Comparison of ENCODE assay signal across 8 mouse cellular contexts in genomic region chr6:72598791-72599557, GRCm38 (mm10). TPM values are rescaled to one million over a fixed set of nuclear protein-coding genes. Genes with fewer than 3 reads are reported as not detected.
A peak's percentile ranks its signal among the peaks of the same experiment; 100 is the strongest.
DNase-seq lines count a peak whose midpoint lies in the region; ATAC-seq lines count a peak whose summit lies in the region.

No protein-coding gene starts in this region.

- H3K4me2 ChIP-seq in kidney, embryonic 16.5 days (replicated peaks; ENCODE audit: low read depth, low read length): peak overlapping the region; percentile 87

- H3K9me3 ChIP-seq in heart, embryonic 10.5 days: no peaks in the 10 kb centered on the region
- no peaks in the 10 kb centered on the region for H3K9me3 ChIP-seq in kidney, embryonic 16.5 days (ENCODE audit: low read length)

- H3K79me2 ChIP-seq in macrophage (ENCODE audit: inconsistent target): no peaks in the 10 kb centered on the region

- H3K9ac ChIP-seq in kidney, embryonic 16.5 days (replicated peaks; ENCODE audit: low read length): peak overlapping the region; percentile 77

- WGBS in heart, embryonic 10.5 days: 50% methylated on average over 12 of the region's 12 CpGs
- 37% methylated on average over 12 of the region's 12 CpGs for WGBS in kidney, embryonic 16.5 days
- 53% methylated on average over 12 of the region's 12 CpGs for WGBS in macrophage (ENCODE audit: missing documents)

- no peaks in the 10 kb centered on the region for H3K27me3 ChIP-seq in heart, embryonic 10.5 days (ENCODE audit: insufficient read depth, poor library complexity, severe bottlenecking)
- H3K27me3 ChIP-seq in kidney, embryonic 16.5 days (ENCODE audit: insufficient read depth, low read length): no peaks in the 10 kb centered on the region

- peak; percentile 32 for ATAC-seq in kidney, embryonic 16.5 days (ENCODE audit: low FRiP score, low TSS enrichment)
- ATAC-seq in granulocyte monocyte progenitor cell, adult 5-6 weeks (replicated peaks; ENCODE audit: poor library complexity, severe bottlenecking): no peak

- H3K4me1 ChIP-seq in heart, embryonic 10.5 days: peaks cover 12% of the 10 kb centered on the region
- H3K4me1 ChIP-seq in kidney, embryonic 16.5 days (ENCODE audit: insufficient read depth, low read length): peaks cover 20% of the 10 kb centered on the region

- H3K36me3 ChIP-seq in heart, embryonic 10.5 days: peaks cover 5% of the 10 kb centered on the region
- H3K36me3 ChIP-seq in kidney, embryonic 16.5 days (ENCODE audit: insufficient read depth, low read length): peaks cover 6% of the 10 kb centered on the region; the same call in 1 of the 2 replicates
- no peaks in the 10 kb centered on the region for H3K36me3 ChIP-seq in macrophage (ENCODE audit: inconsistent target)

- peak overlapping the region; percentile 67 for H3K4me3 ChIP-seq in heart, embryonic 10.5 days
- peak overlapping the region; percentile 56 for H3K4me3 ChIP-seq in kidney, embryonic 16.5 days (ENCODE audit: low read length)
- peak overlapping the region; percentile 88 for H3K4me3 ChIP-seq in macrophage (ENCODE audit: inconsistent target)

- peak; percentile 69 to 74 for DNase-seq in right cerebral cortex, postnatal 10 days (ENCODE audit: low spot score in 2 of 2)
- no peak for DNase-seq in right cerebral cortex, postnatal 36 days (ENCODE audit: low spot score in 2 of 2)
- peak; percentile 71 for DNase-seq in cerebellum, adult 11-12 months
- DNase-seq in heart, embryonic 10.5 days (ENCODE audit: low spot score): no peak
- DNase-seq in spleen, postnatal 14 days (ENCODE audit: low spot score in 2 of 2): no peak

- H3K27ac ChIP-seq in heart, embryonic 10.5 days: peak overlapping the region; percentile 90
- peak overlapping the region; percentile 85 for H3K27ac ChIP-seq in kidney, embryonic 16.5 days (ENCODE audit: low read length)
- H3K27ac ChIP-seq in macrophage: peak overlapping the region; percentile 37

RNA-seq across cellular contexts. Expression of gene Retsat, which starts 0.7 kb away (rescaled TPM):
- polyA plus RNA-seq in heart, embryonic 10.5 days (2016; fragmentation: Nextera tagmentation; extraction: Ambion mirVana): 13.5 and 17.0 TPM in 2 replicates
- polyA plus RNA-seq in kidney, embryonic 16.5 days (2015; fragmentation: Nextera tagmentation; extraction: Ambion mirVana): 33.8 and 36.0 TPM in 2 replicates
- 1 to 10 TPM in 11 of 26 experiments, under 1 TPM in 7, not detected in 8; 0.22 to 5.6 (median 1.4) TPM for total RNA-seq in macrophage (2018; cell fraction: chromatin; rRNA removed)
- total RNA-seq in macrophage (2018; cell fraction: cytosol; rRNA removed): 10 to 100 TPM in 3 of 26 experiments, 1 to 10 TPM in 23; 4.2 to 11.7 (median 7.5) TPM
- 1 to 10 TPM; 1.3 to 7.1 (median 4.1) TPM for total RNA-seq in macrophage (2018; cell fraction: nucleus; rRNA removed)
- polyA plus RNA-seq in macrophage (2018): 6.6 to 12.3 TPM (median 8.4 TPM) in 3 replicates
- total RNA-seq in granulocyte monocyte progenitor cell, adult 5-6 weeks (2014; fragmentation: Nextera tagmentation): 17.7 and 20.8 TPM in 2 replicates
- 28.0 and 32.0 TPM in 2 replicates for total RNA-seq in granulocyte monocyte progenitor cell, adult 5-6 weeks (2017)

RNA-seq across cellular contexts. Expression of gene Elmod3, which starts 0.8 kb away (rescaled TPM):
- 12.9 and 13.3 TPM in 2 replicates for polyA plus RNA-seq in heart, embryonic 10.5 days (2016; fragmentation: Nextera tagmentation; extraction: Ambion mirVana)
- polyA plus RNA-seq in kidney, embryonic 16.5 days (2015; fragmentation: Nextera tagmentation; extraction: Ambion mirVana): 18.9 and 19.5 TPM in 2 replicates
- total RNA-seq in macrophage (2018; cell fraction: chromatin; rRNA removed): 10 to 100 TPM in 12 of 26 experiments, 1 to 10 TPM in 14; 2.6 to 16.6 (median 8.5) TPM
- 10 to 100 TPM in 3 of 26 experiments, 1 to 10 TPM in 23; 2.7 to 10.6 (median 7.1) TPM for total RNA-seq in macrophage (2018; cell fraction: cytosol; rRNA removed)
- total RNA-seq in macrophage (2018; cell fraction: nucleus; rRNA removed): 10 to 100 TPM in 5 of 26 experiments, 1 to 10 TPM in 21; 2.1 to 14.7 (median 7.6) TPM
- 5.0 to 8.4 TPM (median 7.3 TPM) in 3 replicates for polyA plus RNA-seq in macrophage (2018)
- 12.6 and 14.0 TPM in 2 replicates for total RNA-seq in granulocyte monocyte progenitor cell, adult 5-6 weeks (2014; fragmentation: Nextera tagmentation)
- total RNA-seq in granulocyte monocyte progenitor cell, adult 5-6 weeks (2017): 7.4 and 16.3 TPM in 2 replicates

RNA-seq across cellular contexts. Expression of gene Tgoln1, which starts 17.8 kb away (rescaled TPM):
- 27.9 and 29.1 TPM in 2 replicates for polyA plus RNA-seq in heart, embryonic 10.5 days (2016; fragmentation: Nextera tagmentation; extraction: Ambion mirVana)
- polyA plus RNA-seq in kidney, embryonic 16.5 days (2015; fragmentation: Nextera tagmentation; extraction: Ambion mirVana): 43.3 and 46.3 TPM in 2 replicates
- 100 to 1,000 TPM in 3 of 26 experiments, 10 to 100 TPM in 23; 23.3 to 141 (median 36.3) TPM for total RNA-seq in macrophage (2018; cell fraction: chromatin; rRNA removed)
- total RNA-seq in macrophage (2018; cell fraction: cytosol; rRNA removed): 100 to 1,000 TPM in 25 of 26 experiments, 10 to 100 TPM in 1; 97.4 to 195 (median 134) TPM
- total RNA-seq in macrophage (2018; cell fraction: nucleus; rRNA removed): 100 to 1,000 TPM in 25 of 26 experiments, 10 to 100 TPM in 1; 62.9 to 256 (median 163) TPM
- 90.8 to 106 TPM (median 102 TPM) in 3 replicates for polyA plus RNA-seq in macrophage (2018)
- total RNA-seq in granulocyte monocyte progenitor cell, adult 5-6 weeks (2014; fragmentation: Nextera tagmentation): 31.1 and 32.7 TPM in 2 replicates
- total RNA-seq in granulocyte monocyte progenitor cell, adult 5-6 weeks (2017): 66.5 and 71.3 TPM in 2 replicates

RNA-seq across cellular contexts. Expression of gene Capg, which starts 54.8 kb away (rescaled TPM):
- polyA plus RNA-seq in heart, embryonic 10.5 days (2016; fragmentation: Nextera tagmentation; extraction: Ambion mirVana): 23.2 and 23.8 TPM in 2 replicates
- 83.1 and 94.3 TPM in 2 replicates for polyA plus RNA-seq in kidney, embryonic 16.5 days (2015; fragmentation: Nextera tagmentation; extraction: Ambion mirVana)
- total RNA-seq in macrophage (2018; cell fraction: chromatin; rRNA removed): 100 to 1,000 TPM; 210 to 782 (median 351) TPM
- 100 to 1,000 TPM; 618 to 855 (median 766) TPM for total RNA-seq in macrophage (2018; cell fraction: cytosol; rRNA removed)
- 100 to 1,000 TPM; 235 to 578 (median 364) TPM for total RNA-seq in macrophage (2018; cell fraction: nucleus; rRNA removed)
- 672 to 1,184 TPM (median 744 TPM) in 3 replicates for polyA plus RNA-seq in macrophage (2018)
- 32.4 and 69.3 TPM in 2 replicates for total RNA-seq in granulocyte monocyte progenitor cell, adult 5-6 weeks (2014; fragmentation: Nextera tagmentation)
- total RNA-seq in granulocyte monocyte progenitor cell, adult 5-6 weeks (2017): 52.4 and 56.6 TPM in 2 replicates

Comparison
In these comparisons a context has a peak if more than half of its experiments do, and no peak if none do; other contexts are left out.
1. DNase-seq: peak in right cerebral cortex, postnatal 10 days (2 of 2) and cerebellum, adult 11-12 months (single experiment); none in right cerebral cortex, postnatal 36 days (0 of 2), heart, embryonic 10.5 days (single experiment) and spleen, postnatal 14 days (0 of 2).
2. H3K27ac ChIP-seq: peak in every context shown above with its lines; median percentile 90 in heart, embryonic 10.5 days; 85 in kidney, embryonic 16.5 days; 37 in macrophage.
3. Peak in every context shown above with its lines, with median percentiles within 50 percentile points of each other: H3K4me3 ChIP-seq.